Mouse (Mus musculus) NIH3T3 (cell line): ENCODE measurements at regions not wholly inside any gene's neighbourhood (a gene's known extent, or its start where the extent isn't known, plus 50 kb on each side); places are given as distances from the start of the nearest gene placed in this dataset.

Experiments
- DNase-seq: peaks from one replicate; pipeline ENCODE4 v3.0.0-alpha.2; 2012; ENCODE audit warnings: low read depth

DNA sequence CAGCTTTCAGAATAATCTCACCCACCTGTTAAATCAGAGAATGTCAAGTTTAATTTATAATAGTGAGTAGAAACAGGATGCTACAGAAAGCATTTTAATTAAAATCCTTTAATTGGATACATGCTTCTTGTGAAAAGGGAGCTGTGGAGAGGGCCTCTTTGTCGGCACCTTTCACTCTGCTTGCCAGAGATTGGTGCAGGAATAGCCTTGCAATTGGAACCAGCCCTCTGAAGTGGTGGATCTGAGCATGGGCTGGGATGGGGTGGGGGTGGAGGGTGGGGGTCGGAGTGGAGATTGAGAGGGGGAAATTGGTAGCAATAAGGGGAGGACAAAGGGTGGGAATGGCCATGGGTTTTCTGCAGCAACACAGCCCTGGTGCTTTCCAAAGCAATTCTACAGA lies 207.2 kb downstream of the Tbx15 start:
- no peak for DNase-seq

DNA sequence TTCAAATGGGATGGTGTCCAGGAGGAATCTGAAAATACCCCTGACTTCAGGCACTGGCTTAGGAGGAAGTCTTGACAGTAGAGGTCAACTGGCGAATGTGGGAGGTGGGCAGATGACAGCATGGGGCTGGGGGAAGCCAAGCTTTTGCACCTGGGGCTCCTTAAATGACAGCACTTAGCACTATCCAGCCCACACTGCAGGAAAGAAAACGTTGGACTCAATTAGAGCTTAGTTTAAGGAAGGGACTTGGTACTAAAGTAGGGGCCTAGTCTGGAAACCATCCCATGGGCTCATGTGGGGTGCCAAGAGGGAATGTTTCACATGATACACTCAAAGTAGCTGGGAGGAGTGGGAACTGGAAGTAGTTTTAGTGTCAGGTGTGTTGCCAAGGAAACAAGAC lies 207.6 kb downstream of the Tbx15 start:
- DNase-seq = no peak

DNA sequence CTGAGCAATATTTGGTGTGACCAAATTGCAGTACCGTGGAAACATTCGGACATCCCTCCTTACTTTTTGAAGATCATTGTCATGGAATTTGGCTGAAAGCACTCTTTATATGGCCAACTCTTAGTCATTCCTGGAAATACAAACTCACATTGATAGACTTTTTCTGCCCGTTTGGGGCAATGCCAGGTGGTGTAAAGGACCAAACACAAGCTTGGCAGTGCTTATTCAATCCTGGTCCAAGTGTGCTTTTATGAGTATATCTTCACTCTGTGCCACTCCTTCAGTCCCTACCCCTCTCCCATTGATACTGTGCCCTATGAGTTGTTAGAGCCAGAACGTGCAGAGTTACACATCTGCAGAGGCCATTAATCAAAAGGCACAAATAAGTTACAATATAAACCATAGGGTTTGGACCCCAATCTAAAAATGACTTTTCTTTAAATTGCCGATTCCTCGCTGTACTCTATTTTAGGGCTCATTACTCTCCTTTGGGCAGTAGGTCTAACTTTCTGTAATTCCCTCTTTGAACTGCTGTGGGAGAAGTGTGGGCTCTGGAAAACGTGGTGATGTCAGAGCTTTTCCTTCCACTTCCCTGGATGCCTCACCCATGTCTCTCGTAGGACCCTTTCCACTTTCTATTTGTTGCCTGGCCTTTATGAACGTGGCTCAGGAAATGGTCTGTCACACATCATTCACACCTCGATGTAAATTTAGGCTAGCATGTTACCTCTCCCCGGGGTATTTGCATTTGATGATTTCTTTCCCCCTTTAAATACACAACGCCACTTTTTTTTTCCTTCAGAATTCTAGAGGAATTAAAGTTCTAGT lies 219.1 kb downstream of the Tbx15 start:
- DNase-seq = peak; percentile 4

DNA sequence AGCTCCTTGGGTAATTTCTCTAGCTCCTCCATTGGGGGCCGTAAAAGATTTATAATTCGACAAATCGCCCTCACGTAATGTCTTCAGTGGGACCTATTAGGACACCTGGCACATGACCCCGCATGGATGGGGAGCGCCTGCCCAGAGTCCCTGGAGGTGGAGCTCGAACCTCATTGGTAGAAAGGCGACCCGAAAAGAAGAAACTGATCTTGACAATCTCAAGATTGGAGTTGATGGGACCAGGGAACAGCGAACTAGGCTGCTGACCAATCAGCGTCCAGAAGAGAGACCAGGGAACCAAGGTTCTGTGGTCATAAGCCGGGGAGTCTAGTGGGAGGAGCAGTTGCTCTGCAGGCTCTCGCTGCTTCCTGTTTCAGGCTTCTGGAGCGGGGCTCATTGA lies 259.8 kb downstream of the Tbx15 start:
- DNase-seq = no peak

DNA sequence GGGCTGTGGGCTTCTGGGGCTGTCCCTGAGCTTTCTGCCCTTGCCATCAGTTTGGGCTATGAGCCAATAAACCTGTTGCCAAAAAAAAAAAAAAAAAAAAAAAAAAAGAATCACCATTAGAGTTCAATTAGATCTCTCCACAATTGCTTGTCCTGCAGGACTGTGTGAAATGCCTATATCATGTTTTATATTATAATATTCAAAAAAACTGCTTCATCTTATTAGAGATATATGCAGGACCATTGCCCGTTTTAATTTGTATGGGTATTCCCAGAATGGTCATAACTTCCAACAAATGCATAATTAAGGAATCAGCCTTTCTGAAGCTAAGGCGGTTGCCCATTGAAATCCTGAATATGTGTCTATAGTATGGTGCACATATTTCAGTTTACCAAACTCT lies 264.6 kb downstream of the Tbx15 start:
- DNase-seq = no peak

DNA sequence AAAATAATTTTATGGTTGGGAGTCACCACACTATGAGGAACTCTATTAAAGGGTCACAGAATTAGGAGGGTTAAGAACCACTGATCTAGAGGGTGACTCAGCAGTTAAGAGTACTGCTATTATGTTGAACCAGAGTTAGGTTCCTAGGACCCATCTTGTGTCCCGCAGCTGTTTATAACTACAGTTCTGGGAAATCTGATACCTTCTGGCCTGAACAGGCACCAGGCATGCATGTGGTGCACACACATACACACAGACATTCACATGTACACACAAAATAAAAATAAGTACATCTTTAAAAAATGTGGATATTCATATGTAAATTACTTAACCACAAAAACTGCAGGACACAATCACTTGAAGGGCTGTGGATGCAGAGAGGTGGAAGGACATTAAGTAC lies 272.1 kb downstream of the Tbx15 start:
- DNase-seq = no peak

DNA sequence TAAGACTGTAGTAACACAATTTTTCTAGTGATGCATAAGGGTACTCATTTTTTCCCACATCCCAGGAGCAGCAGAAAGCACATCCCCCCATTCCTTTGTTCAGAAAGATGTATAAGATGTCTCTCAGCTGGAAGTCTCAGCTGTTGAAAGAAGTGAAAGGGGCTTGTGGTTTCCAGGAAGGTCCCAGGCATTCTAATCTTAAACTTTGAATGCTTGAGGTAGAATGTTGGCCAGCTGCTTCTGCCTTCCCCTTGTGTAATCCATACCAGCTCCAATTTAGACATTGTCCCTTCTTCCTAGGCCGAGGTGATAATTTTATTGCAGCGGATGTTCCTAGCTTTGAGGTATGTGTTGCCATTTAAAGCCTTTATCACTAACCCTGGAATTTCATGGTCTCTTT lies 272.8 kb downstream of the Tbx15 start:
- no peak for DNase-seq

DNA sequence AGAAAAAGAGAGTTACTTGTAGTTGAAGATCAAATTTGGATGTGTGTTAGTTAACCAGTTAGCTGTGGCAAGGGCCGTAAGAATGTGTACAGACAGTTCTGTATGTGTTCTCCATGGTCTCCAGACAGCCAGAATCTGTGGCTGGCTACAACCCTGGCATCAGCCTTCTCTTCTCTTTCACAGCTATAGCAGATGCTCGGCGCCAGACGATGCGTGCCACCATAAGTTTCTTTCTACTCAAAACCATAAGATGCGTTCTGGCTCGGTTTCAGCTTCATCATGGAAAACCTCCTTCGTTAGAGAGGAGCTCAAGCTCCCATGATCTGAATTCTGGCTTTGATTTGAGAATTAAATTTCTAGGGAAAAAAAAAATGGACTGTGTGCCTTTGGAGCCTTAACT lies 275.6 kb downstream of the Tbx15 start:
- DNase-seq = no peak

DNA sequence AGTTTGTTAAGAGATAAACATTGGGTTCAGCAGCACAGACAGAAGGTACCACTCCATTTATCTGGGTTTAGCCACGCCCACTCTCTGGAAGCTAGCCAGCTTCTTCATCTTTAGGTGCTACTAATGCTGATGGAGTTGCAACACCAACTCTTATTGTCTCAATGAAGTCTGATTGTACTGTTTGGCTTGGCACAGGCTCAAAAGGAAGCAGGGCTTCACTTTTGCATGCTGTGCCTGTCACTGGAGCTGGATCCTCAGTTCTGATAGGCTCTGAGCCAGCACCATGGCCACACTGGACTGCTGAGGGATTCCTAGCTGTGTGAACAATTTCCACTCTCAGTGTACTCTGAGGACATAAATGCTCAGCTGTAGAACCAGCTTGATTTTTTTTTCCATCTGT lies 320.7 kb downstream of the Tbx15 start:
- peak; percentile 4 for DNase-seq

DNA sequence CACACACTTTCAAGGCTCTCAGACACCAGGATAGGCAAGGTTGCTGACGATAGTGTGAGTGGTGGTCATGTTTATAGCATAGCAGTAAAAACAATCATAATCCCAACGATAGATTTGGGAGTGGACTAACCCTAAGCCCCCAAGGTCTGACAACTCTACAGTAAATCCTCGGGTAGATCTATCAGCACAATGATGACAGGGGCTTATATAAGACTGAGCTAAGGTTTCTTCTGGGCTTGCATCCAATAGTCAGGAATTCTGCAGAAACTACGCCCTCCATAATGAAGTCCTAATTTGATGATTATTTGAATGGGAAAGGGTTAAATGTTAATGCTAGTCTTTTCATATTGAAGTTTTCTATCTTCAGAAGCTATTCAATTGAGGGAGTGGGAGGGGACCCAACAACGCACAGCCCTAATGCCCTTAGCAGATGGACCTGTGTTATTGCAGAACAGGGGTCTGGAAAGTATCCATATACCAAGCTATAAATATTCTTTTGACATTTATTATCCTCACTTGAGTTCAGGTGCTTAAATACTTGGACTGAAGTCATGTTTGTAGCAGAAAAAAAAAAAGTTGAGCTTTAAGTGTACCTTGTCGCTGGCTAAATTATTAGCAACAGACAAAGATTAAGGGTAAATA lies 311.8 kb upstream of the Spag17 start:
- no peak for DNase-seq

DNA sequence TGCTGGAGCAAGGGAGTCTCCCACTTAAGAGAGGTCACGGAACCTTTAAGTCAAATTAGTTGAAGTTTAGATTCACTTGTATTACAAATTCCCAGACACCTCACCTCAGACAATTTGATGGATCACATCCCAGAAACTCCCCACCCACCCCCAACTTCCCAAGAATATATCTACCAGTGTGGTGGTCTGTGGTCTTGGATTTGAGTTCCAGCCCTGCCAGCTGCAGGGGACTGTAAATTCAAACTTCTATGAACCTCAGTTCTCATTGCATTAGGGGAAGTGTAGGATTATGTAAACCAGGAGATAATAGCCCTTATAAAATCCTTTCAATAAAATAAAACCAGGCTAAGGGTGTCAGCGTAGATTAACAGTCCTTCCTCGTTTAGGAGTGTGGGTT lies 311.2 kb upstream of the Spag17 start:
- DNase-seq = no peak

DNA sequence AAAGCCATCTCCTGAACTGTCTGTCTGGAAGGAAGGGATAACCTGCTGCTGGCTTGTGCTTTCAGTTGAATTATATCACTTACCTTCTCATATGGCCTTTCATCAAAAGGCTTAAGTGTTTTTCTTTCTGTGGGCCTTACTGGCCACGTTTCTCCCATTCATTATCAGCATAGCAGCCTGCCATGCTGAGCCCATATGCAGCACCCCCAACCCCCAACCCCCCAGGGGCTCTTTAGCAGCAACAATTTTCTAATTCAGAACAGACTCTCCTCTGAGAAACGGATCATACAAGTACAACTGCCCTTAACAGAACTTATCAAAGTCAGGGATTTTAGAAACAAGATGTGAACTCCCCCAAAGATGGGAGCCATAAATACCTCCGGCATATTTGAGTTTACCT lies 282.5 kb upstream of the Spag17 start:
- no peak for DNase-seq

DNA sequence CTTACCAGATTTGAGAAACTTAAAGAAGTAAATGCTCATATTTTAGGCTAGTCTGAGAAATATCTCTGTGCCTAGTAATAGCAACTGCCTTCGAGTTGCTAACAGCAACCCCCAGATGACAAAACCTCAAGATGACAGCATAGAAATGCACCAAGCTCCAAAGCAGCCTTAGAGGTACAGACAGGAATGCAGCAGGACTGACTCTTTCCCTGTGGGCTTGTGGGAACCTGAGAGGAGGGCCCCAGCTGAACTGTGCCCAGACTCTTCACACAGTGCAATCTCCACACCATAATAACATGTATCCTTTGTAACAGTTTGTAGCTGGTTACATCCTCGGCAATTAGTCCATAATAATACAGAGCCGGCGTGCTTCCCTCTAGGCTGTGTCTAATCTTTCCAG lies 252.9 kb upstream of the Spag17 start:
- DNase-seq = no peak

DNA sequence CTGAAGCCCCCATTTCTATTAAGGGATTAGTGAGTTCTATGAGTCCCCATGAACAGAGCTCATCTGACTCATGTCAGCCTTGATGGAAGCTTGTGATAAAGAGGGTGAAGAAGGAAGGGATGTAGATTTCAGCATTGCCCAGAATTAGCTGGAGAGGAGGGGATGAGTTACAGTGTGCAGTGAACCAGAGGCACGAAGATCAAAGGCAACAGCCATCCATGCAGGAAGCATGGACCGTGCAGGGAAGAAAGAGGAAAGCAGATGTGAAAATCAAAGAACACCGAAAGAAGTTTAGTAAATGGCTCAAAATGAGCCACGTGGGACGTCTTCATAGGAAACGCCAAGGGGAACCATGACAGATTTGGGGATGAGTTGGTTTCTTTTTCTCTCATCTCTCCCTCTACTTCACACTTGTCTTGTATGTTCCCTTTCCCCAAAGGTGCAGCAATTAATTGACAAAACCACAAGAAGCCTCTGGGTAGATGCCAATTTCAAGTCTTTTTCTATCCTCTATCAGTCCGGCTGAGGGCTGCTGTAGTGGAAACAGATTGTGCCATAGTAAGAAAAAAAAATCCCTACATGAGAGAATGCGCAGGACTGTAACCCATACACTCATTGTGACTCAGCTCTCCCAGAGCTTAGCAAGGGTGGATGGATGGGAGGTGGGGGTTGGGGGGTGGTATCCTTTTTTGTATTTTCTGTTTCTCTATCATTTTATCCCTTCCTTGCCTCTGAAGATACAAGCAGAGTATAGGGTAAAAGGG lies 243.7 kb upstream of the Spag17 start:
- no peak for DNase-seq

DNA sequence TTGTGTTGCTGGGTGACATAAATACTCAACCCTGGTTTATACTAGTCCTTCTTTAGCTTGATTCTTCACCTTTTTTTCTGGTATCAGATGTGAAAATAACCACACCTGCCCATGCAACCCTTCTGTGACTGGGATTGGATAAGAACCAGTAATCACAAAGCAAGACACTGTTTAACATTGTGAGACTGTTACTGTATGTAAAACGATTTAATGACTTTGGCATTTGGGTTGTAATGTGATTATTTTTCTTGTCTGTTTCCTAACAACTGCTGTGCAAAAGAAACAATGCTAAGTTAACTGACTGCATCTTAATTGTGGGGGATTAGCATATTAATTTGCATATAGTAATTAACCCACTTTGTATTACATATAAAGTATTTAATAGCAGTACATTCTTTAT lies 240.3 kb upstream of the Spag17 start:
- no peak for DNase-seq

DNA sequence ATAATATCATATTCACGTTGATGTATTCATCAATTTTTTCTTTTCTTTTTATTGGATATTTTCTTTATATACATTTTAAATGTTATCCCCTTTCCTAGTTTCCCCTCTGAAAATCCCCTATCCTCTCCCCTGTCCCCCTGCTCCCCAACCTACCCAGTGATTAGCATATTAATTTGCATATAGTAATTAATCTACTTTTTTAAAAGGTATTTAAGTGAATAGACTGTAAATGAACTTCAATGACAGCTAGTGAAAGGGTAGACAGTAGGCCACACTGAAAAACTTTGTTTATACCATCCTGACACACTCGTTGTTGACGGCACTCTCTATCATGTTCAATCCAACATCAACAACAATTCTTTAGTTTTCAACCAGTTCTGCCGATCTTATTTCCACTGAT lies 239.9 kb upstream of the Spag17 start:
- no peak for DNase-seq

DNA sequence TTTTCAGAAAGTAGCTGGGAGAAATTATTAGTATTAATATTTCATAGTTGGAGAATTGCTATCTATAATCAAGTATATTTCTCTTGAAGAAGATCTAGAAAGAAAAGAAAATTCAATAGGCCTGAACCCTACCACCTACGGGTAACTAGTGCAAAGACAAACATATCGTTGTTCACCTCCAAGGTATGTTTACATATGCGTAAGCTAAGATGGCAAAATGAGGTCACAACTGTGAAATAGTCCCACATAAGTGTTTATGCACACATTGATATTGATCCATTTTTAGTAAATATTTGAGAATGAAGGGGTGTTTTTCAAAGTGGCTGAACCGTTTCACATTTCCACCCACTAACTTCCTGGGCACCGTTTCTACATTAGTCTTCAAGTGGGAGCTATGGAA lies 227.6 kb upstream of the Spag17 start:
- DNase-seq = no peak

DNA sequence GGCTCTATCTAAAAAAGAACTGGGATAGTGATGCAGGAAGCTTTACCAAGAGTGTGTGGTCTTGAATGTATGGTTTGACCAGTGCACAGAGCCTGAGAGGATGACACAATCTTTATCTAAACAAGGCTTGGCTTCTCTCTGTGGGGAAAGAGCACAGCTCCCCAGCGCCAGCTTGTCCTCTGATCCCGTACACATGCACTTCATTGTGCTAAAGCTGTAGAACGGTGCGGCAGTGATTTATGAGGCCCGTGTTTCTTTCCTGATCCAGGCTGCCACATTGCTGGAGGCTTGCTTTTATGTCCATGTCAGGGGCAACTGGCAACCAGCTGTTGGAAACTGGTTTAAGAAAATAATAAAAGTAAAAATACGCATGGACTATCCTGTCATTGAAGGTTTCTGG lies 221.4 kb upstream of the Spag17 start:
- DNase-seq = no peak

DNA sequence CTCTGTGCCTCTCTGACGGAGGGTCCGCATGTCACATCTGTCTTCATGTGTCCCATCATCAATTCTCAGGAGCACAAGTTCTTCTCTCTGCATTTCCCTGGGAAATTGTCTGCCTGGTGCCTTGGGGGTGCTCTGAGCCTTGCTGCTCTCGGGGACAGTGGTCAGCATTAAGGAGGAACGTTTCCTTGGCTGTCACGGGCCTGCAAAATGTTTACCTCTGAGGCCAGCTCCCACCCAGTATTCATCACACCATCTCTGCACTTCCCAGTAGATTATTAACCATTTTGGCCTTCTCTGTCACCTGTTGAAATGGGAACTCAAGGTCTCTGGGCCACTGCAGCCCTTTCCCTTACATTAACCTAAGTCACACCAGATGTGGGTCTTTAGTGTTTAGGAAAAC lies 219.8 kb upstream of the Spag17 start:
- DNase-seq = no peak

DNA sequence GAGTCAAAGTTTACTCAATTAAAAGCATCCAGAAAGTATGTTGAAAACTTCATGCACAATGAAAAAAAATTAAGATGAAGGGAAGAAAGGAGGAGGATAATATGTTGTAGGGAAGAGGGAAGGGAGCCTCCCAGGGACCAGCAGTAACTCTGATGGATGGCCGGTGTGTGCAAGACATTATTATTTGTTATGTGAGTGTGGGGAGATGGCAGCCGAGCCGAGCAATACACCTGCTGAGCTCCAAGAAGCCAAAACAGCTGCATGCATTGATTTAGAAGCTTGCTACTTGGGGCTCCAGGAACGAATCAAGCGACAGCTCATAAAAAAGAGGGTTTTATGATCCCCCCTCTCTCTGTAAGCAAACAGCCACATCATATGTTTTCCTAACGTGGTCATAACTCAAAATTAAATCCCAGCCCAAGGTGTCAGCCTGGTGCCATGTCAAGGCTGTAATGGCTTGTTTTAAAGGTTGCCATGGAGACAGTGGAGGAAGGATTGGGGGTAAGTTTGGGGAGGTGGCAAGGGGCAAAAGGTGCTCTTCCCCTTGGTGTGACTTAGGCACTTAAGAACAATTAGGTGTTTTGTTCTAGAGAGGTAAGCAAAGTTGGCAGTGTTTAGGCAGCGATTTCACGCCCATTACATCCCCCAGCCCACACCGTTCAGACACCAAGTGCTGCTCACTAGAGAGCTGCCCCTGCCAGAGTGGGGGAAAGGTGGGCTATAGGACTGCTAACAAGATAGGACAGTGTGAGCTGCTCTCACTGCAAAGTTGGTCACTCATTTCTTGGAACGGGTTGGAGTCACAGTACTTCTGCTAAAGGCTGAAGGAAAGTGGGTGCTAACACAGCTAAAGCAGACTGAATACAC lies 219.1 kb upstream of the Spag17 start:
- DNase-seq = no peak

DNA sequence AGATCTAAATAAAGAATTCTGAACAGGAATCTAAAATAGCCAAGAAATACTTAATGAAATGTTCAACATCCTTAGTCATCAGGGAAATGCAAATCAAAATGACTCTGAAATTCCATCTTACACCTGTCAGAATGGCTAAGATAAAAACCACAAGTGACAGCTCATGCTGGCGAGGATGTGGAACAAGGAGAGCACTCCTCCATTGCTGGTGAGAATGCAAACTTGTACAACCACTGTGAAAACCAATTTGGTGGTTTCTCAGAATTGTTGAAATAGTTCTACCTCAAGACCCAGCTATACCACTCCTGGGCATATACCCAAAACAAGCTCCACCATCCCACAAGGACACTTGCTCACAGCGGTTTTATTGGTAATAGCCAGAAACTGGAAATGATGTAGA lies 211.1 kb upstream of the Spag17 start:
- DNase-seq = no peak

DNA sequence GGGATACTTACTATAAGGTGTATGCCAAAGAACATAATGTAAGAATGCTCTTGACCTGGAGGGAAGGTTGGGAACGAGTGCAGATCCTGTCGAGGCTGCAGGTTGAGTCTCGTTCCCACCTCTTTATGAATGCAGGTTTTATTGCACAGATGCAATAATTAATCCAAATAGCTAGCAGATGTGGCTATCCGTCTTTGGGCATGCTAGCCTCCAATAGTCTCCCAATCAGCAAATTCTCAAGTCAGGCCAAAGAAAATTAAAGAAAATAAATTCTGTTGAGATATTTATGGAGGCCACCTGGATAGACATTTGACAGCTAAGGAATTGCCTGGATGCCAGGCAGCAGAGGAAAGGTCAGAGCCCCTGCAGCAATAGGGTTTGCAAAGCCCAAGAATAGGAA lies 175.7 kb upstream of the Spag17 start:
- DNase-seq = no peak
